Mouse (Mus musculus) spleen, adult 18-20 months (tissue): ENCODE measurements around the gene AC153137.1.
A peak's percentile ranks its signal among the peaks of the same experiment; 100 is the strongest.
"Not testable (repeated sequence)": the region's sequence is repeated elsewhere in the genome, so short reads cannot be mapped to it uniquely, and the experiment has no call there.

Experiments
- DNase-seq, 2 experiments: peaks; one replicate each; pipeline ENCODE4 v3.0.0; 2022; ENCODE audit warnings: mixed read lengths in 2 of 2

Gene AC153137.1

DNA sequence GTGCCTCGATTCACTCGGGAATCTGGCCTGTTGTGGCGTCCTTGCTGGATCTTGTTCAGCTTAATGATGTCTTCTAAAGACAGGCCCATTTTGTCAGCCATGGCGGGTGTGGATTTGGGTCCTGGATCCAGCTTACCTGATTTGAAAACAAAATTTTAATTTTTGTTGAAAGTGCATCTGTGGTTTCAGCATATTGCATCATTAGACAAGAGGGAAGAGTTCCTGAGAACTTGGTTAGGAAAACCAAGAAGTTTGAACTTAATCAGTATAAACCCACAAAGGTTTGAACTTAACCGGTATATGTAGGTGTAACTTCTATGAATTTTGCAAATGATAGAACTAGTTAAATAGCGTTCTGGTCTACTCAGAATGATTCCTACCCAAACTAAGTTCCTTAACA, at the start of gene AC153137.1:
Gene AC153137.1 (minus strand): TSS at position 101 of the 400 bp plus-strand sequence.
- not testable (repeated sequence) for DNase-seq

DNA sequence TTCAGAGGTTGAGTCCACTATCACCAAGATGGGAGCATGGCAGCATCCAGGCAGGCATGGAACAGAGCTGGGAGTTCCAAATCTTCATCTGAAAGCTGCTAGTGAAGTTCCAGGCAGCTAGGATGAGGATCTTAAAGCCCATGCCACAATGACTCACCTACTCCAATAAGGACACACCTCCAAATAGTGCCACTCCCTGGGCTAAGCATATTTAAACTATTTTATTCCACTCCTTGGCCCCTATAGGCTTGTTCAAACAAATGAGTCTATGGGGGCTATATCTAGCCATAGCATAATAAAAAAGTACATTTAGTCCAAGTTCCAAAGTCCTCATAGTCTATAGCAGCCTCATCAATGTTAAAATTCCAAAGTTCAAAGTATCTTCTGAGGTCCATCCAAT, 45.4 kb upstream of the AC153137.1 start:
- no peak for DNase-seq

DNA sequence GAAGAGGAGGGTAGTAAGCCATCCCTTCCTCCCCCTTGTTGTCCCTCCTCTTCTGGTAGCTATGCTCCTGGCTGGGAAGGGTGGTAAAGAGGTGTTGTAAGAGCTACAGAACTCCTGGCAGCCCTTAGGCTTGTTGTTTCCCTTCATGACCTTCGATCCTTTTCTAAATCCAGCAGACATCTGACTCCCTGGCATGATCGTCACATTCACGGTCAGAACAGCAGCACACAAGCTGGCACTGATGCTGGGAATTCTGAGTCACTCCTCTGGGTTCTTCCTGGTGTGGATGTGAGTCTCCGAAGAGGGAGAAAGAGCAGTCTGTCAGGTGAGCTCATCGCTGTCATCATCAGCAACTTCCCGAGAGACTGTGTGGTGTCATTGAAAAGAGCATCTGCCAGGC, 41.5 kb upstream of the AC153137.1 start:
- DNase-seq: no peak

DNA sequence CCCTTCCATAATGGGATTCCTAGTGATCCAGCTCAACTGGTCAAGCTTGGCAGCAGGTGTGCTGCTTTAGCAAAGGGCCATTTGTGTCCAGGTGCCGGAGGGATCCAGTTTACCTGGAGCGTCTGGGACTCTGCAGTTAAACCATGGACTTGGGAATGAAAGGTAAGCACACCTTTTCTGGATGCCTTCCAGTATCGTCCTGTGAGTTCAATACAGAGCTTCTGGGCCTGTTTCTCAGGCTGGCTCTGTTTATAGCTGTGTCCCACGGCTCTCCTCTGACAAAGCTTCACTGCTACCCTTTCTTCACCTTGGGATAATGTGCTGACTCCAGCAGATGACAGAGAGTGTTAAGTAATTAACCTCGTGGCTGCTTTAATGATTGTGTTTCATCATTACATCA, 39.6 kb upstream of the AC153137.1 start:
- no peak for DNase-seq

DNA sequence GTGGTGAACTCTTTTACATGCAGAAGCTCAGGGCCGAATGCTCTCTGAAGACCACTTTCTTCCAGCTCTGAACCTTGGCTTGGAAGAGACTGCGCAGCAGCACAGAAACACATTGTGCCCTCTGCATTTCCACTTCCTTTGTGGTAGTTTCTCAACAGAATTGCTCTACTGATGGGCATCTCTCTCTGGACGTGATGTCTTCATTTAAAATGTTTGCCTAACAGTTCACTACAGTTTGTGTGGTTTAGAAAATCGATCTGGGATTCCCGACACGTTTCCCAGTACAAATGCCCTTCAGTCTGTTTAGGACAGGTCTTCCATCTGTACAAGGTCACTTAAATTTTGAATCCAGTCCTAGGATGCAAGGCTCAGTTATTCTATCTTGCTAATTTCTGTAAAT, 38.3 kb upstream of the AC153137.1 start:
- DNase-seq: no peak

DNA sequence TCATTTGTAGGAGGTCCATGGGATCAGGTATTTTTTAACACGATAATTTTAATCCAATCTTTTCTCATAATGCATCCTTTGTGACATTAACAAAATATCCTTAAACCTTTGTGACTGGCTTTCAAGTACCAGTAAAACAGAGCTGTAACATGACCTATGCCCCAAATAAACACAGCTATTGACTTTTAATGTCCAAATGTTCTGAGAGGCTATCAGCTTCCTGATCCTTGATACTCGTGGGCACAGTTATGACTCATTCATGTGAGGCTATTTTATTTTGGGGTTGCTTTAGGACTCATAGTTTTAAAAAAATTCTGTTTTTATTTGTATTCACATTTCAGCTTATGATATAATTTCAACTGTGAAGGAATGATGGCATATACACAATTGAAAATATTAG, 37.5 kb upstream of the AC153137.1 start:
- no peak for DNase-seq

DNA sequence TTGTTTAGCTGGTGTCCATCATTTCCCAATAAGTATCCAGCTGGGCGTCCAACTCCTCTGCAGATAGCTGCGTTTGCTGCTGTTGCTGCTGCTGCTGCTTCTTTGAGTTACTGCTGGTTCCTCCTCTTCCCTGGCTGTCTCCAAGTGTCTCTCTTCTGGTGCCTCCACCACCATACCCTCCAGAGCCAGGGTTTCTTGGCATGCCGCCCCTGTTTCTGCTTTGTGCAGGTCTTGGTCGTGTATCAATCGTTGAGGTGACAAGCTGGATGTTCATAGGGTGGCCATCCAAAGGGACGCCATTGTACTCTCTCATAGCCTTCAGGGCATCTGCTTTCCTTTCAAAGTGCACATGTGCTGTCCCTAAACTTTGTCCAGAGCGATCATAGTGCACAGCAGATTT, 529 bp downstream of the AC153137.1 start:
- DNase-seq: not testable (repeated sequence)

DNA sequence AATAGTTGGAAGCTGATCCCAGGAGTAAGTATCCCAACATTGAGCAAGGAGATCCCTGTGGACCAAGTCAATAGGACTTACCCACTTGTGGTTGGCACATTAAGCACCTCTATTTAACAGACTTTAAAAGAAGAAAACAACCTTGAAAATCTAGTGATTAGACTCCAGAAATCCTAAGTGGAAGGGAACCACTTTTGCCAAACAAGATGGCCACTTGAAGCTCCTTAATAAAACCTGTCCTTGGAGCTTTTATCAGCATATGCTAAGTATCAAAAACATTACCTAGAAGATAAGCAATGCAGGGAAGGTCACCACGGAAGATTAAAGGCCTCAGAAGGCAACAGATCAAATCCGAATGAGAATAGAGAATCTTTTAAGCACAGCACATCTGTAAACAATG, 26.0 kb downstream of the AC153137.1 start:
- no peak for DNase-seq

DNA sequence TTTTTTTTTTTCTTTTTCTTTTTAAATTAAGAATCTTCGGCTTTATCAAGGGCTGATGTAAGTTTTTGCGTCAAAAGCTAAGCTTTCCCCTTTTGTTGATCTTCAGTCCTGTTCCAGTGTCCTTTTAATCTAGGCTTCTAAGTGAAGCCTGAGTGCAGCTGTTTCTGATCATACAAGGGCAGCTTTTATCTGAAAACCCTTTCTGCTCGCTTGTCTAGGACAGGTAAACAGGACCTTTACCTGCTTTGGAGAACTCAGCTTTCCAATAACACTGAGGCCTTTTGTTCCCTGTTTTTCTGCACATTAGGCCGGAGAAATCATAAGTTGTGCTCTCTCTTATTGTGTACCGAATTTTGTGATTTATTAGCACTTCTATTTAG, 27.3 kb downstream of the AC153137.1 start:
- DNase-seq: no peak

DNA sequence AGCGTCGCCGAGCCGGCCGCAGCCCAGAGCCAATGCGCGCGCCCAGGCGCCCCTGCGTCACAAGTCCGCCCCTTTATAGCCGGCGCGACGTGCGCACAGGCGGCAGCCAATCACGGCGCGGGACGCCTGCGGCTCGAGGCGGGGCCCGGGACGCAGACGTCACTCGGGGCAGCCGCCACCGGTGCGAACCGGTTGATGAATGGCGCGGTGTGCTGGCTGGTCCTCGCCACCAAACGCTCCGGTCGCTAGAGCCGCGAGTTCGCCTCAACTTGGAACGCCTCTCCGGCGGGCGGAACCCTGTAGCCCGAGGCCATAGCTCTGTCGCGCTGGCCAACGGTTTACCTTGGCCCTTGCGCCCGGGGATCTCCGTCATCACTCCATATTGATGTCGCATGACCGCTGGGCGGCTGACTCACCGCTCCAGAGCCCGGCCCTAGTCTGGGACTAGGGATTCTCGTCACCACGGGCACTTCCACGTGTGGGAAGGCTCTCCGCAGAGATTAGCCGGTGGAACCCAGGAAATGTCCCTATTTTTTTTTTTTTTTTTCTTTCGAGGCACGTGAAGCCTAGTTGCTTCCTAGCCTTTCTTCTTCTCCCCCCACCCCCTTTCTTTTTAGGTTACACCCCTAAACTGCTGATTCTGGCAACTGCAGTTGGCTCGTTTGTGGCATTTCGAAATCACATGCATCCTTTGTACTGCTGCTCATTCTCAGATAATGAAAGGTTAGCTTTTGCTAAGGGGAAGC, 27.9 kb downstream of the AC153137.1 start:
- peak; percentile 93 to 94 for DNase-seq

DNA sequence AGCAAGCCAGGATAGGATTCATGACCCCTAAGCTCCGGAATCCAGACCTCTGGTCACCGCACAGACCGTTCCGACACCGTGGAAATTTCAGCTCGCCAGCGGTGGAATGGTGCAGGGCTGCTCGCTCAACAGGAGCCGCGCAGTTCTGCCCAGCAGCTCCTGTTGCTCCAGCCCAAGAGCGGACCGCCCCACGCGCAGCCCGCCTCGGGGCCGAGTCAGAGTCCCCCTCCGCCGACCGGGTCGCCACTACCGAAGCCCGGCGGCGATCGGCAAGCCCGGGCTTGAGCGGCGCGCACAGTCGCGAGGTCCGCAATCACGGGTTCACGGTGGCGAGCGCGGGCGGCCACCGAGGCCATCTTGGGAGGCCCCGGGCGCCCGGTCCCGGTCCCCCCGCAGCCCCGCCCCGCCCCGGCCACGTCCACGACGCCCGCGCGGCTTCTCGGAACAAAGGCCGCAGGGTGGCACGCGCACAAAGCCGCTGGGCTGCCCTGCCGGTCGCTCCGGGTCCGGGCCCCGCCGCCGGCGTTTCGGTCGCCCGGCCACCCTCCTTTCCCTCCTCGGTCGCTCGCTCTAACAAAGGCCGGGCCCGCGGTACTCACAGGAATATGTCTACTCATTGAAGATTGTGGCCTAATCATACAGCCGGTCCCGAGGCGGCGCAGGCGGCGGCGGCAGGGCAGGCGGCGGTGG, 28.7 kb downstream of the AC153137.1 start:
- DNase-seq: peak; percentile 43 to 62

DNA sequence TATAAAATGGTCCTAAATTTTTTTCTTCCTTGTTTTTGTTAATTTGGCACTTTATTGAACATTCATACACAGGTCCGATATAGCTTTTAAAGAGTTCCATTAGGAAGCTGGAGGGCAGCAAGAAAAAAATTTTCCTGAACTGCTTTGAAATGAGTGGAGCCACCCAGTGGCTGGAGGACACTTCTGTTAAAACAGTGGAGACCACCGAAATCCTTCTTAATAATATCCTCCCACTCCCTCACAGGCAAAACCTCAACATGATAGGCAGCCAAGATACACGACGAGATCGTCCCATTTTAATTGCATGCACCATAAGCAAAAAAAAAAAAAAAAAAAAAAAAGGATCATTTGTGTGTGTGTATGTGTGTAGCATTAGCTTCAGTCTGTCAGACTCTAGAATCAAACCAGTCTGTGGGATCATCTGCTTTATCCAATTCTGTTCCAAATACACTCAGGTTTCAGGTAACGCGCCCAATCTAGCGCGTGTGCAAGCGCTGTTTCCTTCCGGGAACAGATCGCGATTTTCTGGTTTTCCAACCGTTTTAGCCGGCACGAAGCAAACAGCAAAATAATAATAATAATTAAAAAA, 29.3 kb downstream of the AC153137.1 start:
- peak in 1 of 2 experiments; percentile 24 for DNase-seq

DNA sequence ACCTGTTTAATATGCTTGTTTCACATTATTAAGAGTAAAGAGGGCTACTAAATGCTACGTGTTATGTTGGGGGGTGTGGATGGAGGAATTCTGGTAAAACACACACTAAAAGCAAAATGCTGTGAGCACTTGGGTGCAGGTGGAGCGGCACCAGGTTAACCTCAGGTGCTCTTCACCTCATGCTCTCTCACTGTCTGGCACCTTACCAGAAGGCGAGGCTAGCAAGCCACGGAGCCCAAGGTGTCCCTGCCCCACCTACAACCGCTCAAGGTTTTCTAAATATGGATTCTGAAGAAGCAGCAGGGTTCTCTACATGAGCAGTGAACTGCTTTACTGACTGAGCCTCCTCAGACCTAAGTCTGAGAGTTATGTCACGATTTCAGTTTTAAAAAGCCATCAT, 32.6 kb downstream of the AC153137.1 start:
- DNase-seq: no peak

DNA sequence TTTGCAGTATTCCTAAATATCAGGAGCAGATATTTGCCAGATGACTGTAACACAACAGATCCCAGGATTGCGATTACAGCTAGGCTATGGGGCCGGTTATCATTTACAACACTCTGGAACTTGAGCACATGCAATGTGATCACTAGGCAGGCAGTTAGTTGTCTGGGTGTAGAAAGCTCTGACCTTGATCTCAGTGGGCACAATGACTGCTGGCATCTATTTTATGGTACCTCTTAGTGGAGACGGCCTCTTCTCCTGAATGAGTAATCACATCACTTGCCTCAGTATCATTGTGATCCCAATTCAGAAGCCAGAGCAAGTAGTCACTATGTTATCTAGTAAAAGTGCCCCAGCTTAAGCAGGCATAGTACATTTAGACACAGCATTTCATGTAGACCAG, 37.2 kb downstream of the AC153137.1 start:
- no peak for DNase-seq

DNA sequence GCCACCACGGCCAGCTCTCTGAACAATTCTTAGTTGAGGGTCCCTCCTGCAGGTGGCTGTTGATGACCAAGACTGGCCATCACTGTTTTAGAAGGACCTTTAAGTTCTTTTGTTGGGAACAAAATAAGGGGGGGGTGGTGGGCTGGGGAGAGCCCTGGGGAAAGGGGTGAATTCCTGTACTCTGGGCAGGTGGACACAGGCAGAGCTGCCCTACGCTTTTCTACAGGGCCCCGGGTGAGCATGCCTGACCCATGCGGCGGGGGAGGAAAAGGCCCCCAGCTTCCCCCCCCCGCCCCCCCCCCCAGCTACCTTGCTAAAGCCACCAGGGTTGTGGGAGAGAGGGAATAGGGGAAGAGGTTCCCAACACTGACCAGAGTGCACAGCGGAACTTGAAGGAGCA, 39.4 kb downstream of the AC153137.1 start:
- DNase-seq: no peak

DNA sequence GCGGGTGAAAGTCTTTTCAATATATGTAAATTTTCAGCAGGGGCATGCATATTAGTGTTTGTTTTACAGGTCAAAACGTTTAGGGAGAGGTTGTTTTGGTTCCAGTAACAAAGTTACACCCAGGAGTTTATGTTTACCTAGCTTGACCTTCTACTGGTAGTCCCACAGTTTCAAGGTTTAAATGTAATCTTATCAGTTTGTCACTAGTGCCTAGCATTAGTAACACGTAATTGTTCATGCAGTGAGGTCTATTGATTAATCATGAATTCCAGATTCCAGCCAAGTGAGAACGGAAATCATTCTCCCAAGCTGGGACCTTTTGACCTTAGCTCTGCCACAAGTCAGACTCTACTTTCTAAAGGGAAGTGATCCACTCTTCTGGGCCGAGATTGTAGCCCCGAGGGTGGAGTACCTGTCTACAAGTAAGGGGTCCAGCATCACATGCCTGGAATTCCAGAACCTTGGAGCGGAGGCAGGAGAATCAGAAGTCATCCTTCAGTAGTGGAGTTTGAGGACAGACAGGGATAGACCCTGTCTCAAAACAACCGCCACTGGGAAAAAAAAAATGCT, 40.3 kb downstream of the AC153137.1 start:
- DNase-seq: no peak

DNA sequence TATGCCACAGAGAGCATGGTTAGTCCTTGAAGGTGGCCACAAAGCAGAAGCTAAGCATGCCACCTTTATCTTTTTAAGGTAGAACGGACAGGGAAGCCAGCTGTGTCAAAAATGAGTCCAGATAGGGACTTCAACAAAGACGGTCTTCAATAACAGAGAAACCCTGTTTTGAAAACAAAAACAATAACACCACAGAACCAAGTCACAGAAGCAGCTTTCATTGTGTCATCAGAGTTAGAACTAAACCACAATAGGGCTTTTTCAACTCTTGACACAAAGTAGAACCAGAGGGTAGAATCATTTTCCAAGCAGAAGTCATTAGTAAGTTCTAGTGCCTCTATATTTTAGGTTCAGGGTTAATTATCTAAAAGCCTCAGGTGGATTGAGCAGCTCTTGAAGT, 41.3 kb downstream of the AC153137.1 start:
- DNase-seq: no peak

DNA sequence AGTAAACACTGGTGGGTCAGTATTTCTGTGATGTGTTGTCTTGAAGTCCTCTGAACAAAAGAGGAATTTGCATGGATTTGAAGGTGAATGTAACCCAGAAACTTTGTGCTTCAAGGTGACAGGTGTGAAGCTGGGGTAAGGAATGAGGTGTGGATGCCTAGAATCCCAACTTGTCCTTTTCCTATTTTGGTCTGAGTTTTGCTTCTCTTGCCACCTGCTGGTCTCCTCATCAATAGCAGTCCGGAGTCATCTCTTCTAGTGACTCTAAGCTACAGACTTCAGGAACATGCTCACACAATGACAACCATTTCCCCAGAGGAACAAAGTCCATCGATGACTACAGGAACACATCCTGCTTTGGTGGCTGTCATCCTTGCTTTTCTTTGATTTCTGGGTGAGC, 46.9 kb downstream of the AC153137.1 start:
- no peak for DNase-seq

DNA sequence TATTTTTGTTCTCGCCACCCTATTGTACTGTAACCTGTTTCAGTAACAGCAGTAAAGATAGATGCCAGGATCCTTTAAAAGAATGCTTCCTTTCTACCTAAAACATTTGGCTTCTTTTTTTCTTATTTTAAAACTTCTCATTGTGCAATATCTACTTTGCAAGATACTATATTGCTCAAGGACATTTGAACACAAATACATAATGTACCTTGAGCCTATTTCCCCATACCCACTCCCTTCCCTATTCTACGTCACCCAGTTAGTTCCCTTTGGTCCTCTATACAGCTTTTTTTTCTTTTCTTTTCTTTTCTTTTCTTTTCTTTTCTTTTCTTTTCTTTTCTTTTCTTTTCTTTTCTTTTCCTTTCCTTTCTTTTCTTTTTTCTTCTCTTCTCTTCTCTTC, 47.6 kb downstream of the AC153137.1 start:
- no peak for DNase-seq
